Mouse (Mus musculus) layer of hippocampus, postnatal 10 days (tissue): ENCODE measurements around the gene Gsx1. TPM values are rescaled to one million over a fixed set of nuclear protein-coding genes. Genes with fewer than 3 reads are reported as not detected.
A peak's percentile ranks its signal among the peaks of the same experiment; 100 is the strongest.

Experiments used
- DNase-seq, 2 experiments: peaks; one replicate each; pipeline ENCODE4 v3.0.0; 2021; ENCODE audit warnings: low spot score in 2 of 2
- total RNA-seq, 2 experiments: library from RNA; stranded (reverse); gene quantifications; 2 replicates each; pipeline ENCODE4 v1.2.3; 2021

Gene Gsx1
- total RNA-seq, 2 experiments from 2014 or later, result 1.4 to 1.6 TPM

DNA sequence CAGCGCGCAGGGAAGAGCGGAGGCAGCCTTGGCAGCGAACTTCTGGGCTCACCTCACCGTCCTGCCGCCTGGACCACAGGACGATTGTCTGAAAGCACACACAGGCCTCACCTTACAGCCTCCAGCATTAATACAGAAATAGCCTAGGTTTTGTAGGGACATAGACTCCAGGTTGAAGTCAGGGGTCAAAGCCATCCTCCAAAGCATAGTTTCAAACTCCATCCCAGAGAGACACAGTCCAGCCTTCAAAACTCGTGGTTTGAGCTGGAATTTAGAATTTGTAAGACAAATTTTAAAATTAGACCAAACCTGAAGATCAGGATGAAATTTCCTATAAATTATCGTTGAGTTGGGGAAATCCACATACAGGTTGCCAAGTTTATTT lies 4.1 kb downstream of the Gsx1 start:
- no peak for DNase-seq

DNA sequence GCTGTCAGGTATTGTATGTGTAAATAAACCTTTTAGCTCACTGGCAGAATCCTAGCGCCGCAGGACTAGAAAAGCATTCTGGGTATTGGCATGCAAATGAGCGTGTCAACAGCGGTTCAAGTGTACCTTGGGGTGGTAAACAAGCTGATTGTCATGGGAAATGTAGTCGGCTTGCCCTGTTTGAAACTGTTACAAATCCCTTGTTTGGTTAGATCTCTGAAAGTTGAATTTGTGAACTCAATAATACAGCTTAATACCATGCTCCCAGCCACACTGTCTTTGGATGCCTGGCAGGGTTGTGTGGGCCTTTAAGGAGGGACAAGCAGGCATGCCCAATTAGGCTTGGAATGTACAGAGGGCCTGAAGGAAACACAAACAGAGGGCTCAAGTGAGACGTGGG lies 16.4 kb downstream of the Gsx1 start:
- no peak for DNase-seq

DNA sequence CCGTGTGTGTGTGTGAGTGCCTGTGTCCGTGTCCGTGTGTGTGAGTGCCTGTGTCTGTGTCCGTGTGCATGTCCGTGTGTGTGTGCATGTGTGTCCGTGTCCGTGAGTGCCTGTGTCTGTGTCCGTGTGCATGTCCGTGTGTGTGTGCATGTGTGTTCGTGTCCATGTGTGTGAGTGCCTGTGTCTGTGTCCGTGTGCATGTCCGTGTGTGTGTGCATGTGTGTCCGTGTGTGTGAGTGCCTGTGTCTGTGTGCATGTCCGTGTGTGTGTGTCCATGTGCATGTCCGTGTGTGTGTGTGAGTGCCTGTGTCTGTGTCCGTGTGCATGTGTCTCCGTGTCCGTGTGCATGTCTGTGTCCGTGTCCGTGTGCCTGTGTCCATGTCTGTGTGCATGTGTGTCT lies 19.4 kb downstream of the Gsx1 start:
- DNase-seq, result no peak

DNA sequence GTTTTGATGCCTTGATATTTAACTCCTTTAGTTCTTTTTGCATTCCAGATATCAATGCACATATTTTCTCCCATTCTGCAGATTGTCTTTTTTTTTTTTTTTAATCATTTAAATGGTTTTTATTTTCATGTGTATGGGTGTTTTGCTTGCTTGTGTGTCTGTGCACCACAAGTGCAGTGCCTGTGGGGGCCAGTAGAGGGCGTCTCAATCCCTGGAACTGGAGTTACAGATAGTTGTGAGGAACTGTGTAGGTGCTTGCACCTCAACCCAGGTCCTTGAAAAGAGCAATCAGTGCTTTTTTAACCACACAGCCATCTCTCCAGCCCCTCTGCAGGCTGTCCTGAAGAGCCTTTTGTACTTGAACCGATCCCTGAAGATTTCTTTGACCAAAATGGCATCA lies 20.0 kb downstream of the Gsx1 start:
- no peak for DNase-seq

DNA sequence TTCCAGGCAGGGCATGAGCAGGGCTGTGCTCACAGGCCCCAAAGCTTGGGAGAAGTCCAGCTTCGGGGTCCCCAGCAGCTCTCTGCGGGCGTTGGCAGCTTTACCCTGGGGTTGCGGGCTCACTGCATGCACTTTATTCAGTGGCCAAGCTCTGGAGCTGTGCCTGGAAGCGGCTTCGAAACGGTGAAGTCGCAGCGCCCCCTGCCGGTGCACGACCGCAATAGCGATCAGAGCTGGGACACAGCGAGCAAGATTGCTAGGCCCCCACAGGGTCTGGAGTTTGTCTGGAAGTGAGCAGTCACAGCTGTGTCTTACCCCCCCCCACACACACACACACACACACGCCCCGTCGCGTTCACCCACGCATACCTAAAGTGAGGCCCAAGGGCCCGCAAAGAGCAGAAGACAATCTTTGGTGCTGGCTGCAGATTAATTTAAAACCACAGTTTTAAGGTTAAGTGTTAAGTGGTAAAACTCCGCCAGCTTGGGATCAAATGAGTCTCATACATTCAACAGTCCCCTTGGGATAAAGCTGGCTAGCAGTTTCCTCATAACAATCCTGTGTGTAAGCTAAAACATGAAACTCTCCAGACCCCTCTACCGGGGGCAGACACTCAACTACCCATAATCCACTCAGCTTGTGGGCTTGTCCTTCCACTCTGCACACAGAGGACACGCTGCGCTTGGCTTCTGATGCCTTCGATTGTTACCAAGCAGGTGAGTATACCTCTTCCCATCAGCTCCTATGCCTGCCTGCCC lies 39.0 kb downstream of the Gsx1 start:
- peak; percentile 89 to 92 for DNase-seq

DNA sequence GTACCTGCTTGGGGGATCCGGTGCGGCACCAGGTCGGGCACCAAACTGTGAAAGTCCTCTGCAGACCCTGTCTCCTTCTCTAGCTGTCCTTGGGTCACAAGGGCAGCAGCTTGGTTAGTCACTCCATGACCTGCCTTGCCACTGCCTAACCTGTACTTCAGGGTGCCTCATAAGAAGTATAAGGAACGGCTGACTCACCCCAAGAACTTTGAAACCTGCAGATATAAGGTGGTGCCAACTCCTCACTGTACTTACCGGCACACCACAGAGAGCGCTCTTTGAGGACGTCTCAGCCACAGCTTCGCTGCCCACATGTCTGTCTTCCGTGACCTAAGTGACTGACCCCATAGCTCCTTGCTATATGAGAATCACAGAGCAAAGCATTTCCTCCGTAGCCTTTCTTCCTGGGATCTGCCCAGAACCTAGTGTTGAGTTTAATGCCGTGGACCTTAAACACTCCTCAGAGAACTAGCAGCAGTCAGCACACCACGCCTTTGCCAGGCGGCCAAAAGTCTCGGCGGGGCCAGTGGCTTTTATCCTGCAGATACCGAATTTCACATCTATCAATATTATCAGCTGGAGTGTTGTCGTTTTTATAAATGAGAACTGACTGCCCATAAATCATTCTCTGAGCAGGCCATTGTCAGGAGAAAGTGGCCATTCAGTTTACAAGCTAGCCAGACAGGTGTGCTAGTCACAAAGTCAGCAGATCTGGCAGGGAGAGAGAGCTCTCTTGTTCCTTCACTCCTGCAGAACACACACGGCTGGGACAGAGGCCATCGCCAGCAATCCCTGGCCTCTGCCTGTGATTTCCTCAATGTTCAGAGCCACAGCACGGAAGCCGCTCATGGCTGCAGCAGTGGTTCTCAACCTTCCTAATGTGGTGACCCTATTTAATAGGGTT lies 47.2 kb downstream of the Gsx1 start:
- DNase-seq, result no peak

Other genes starting within 250 kb of the Gsx1 start
- gene Gtf3a, start 240.0 kb upstream of the Gsx1 start, total RNA-seq, result 10 to 100 TPM; 29.0 to 33.9 TPM
- gene Mtif3, start 224.9 kb upstream of the Gsx1 start, total RNA-seq, result 10 to 100 TPM; 15.5 to 17.8 TPM
- 1 to 10 TPM; 6.5 to 8.9 TPM for gene Lnx2, start 112.1 kb upstream of the Gsx1 start, total RNA-seq
- 10 to 100 TPM; 80.3 to 84.0 TPM for gene Polr1d, start 111.6 kb upstream of the Gsx1 start, total RNA-seq
- gene Pdx1, start 81.3 kb downstream of the Gsx1 start, total RNA-seq, result not detected
- gene Cdx2, start 118.6 kb downstream of the Gsx1 start, total RNA-seq, result not detected
- not detected for gene Urad, start 133.7 kb downstream of the Gsx1 start, total RNA-seq
- 1 to 10 TPM; 4.8 to 5.2 TPM for gene Flt3, start 211.8 kb downstream of the Gsx1 start, total RNA-seq
- gene Pan3, start 241.5 kb downstream of the Gsx1 start, total RNA-seq, result 10 to 100 TPM; 86.9 to 89.7 TPM